Mouse (Mus musculus) liver, postnatal 0 days (tissue): Measurements from ENCODE around the gene Tekt3.

Experiments used
- CTCF ChIP-seq: sonication (generic); IDR thresholded peaks from 2 replicates; pipeline ENCODE4 v1.5.1; 2016; ENCODE audit warnings: antibody characterized with exemption, low read depth
- EP300 ChIP-seq: IDR thresholded peaks from 2 replicates; pipeline ENCODE4 v1.6.1; 2016; ENCODE audit warnings: antibody characterized with exemption, low read depth, mild to moderate bottlenecking

DNA sequence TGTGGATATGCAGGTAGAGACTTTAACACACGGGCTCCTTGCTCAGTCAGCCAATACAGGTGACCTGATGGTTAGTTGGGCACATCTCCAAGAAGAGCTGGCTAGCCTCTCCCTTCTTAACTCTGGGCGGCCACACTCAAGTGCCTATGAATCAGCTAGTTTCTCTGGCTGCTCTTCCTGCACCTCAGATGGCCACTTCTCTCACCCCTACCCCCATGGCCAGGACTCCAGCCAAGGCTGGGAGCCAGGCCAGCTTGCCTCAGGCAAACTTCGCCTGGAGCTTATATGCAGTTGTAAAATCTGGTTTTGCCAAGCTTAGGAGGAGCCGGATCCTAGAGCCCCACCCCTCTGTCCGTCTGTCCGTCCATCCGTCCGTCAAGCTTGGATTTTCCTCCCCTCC, 69.0 kb downstream of the Tekt3 start:
- TF ChIP-seq EP300 (no peak), CTCF (no peak)
